Mouse (Mus musculus) testis, adult 2 months (tissue): ENCODE data around the gene Nup133. TPM values are rescaled to one million over a fixed set of nuclear protein-coding genes. Genes with fewer than 3 reads are reported as not detected.

Source experiments
- H3K27ac ChIP-seq: fragments of 200-500 bp; 2 replicates; pipeline ENCODE4 v1.5.1; 2012; ENCODE audit warnings: low read depth, low read length; ENCODE audit not compliant: control insufficient read depth, insufficient read depth
- H3K27me3 ChIP-seq: fragments of 200-500 bp; 2 replicates; pipeline ENCODE4 v1.6.1; 2012; ENCODE audit warnings: mild to moderate bottlenecking, low read length, moderate library complexity; ENCODE audit not compliant: control insufficient read depth, insufficient read depth
- H3K36me3 ChIP-seq: fragments of 200-500 bp; 2 replicates; pipeline ENCODE4 v1.6.1; 2012; ENCODE audit warnings: mild to moderate bottlenecking, low read length; ENCODE audit not compliant: control insufficient read depth, insufficient read depth
- H3K4me1 ChIP-seq: fragments of 200-500 bp; 2 replicates; pipeline ENCODE4 v1.6.1; 2012; ENCODE audit warnings: low read length; ENCODE audit not compliant: control insufficient read depth, insufficient read depth
- H3K4me3 ChIP-seq: fragments of 200-500 bp; 2 replicates; pipeline ENCODE4 v1.5.1; 2012; ENCODE audit warnings: low read depth, mild to moderate bottlenecking, low read length, moderate library complexity, mixed read lengths; ENCODE audit not compliant: control insufficient read depth
- CTCF ChIP-seq: fragments of 200-500 bp; IDR thresholded peaks from 2 replicates; pipeline ENCODE4 v1.5.1; 2012; ENCODE audit warnings: low read depth, mild to moderate bottlenecking, inconsistent platforms, low read length, moderate library complexity; ENCODE audit not compliant: control insufficient read depth, insufficient read depth, insufficient replicate concordance
- POLR2A ChIP-seq: fragments of 200-500 bp; IDR thresholded peaks from 2 replicates; pipeline ENCODE4 v1.6.1; 2012; ENCODE audit warnings: low read depth, mild to moderate bottlenecking, inconsistent platforms, low read length, moderate library complexity; ENCODE audit not compliant: control insufficient read depth
- polyA plus RNA-seq: library from polyadenylated mRNA; depleted of rRNA; stranded (reverse); fragments of >200 nt; gene quantifications from 2 replicates; pipeline ENCODE4 v1.2.3, GENCODE M21; 2012

Gene Nup133
- polyA plus RNA-seq, 1 experiment: 24.6 TPM

DNA sequence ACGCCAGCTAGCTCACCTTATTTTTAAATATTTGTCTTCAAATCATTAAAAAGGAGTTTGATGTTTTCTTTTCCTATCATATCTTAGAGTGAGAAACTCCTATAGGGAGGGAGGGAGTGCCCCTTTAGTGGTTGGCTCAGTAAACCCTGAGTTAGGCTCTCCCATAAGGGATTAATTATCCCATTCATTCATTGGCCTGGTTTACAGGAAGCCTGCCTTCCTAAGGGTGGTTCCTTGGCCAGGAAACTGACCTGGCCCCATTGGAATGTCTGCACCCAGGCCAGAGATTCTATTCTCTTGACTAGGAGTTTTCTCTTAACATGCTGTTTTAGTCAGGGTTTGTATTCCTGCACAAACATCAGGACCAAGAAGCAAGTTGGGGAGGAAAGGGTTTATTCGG lies 61.1 kb downstream of the Nup133 start:
- no peaks in the 10 kb centered on the region for H3K27me3 ChIP-seq
- H3K27ac ChIP-seq: no peak overlapping the region
- TF ChIP-seq CTCF (no peak), POLR2A (no peak)
- no peak overlapping the region for H3K4me3 ChIP-seq
- H3K36me3 ChIP-seq: no peaks in the 10 kb centered on the region
- peaks cover 6% of the 10 kb centered on the region for H3K4me1 ChIP-seq

DNA sequence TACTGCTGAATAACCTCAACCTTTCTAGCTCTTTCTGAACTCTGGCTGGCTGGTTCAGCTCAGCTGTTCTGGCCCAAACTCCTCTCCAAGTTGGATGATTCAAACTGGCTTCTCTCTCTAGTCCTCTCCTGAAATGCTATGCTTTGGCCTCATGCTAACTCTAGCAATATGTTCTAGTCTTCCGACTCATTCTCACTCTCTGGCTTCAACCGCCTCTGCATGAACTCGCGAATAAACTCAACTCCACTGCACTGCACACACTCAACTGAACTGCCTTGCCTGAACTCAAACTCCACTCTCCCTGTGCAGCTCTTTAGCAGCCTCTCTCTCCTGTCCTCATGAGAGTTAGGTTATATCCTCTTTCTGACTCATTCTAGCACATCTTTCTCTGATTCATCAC lies 61.9 kb downstream of the Nup133 start:
- no peak overlapping the region for H3K4me3 ChIP-seq
- no peaks in the 10 kb centered on the region for H3K36me3 ChIP-seq
- peaks cover 4% of the 10 kb centered on the region for H3K4me1 ChIP-seq
- TF ChIP-seq CTCF (no peak), POLR2A (no peak)
- H3K27me3 ChIP-seq: no peaks in the 10 kb centered on the region
- no peak overlapping the region for H3K27ac ChIP-seq

DNA sequence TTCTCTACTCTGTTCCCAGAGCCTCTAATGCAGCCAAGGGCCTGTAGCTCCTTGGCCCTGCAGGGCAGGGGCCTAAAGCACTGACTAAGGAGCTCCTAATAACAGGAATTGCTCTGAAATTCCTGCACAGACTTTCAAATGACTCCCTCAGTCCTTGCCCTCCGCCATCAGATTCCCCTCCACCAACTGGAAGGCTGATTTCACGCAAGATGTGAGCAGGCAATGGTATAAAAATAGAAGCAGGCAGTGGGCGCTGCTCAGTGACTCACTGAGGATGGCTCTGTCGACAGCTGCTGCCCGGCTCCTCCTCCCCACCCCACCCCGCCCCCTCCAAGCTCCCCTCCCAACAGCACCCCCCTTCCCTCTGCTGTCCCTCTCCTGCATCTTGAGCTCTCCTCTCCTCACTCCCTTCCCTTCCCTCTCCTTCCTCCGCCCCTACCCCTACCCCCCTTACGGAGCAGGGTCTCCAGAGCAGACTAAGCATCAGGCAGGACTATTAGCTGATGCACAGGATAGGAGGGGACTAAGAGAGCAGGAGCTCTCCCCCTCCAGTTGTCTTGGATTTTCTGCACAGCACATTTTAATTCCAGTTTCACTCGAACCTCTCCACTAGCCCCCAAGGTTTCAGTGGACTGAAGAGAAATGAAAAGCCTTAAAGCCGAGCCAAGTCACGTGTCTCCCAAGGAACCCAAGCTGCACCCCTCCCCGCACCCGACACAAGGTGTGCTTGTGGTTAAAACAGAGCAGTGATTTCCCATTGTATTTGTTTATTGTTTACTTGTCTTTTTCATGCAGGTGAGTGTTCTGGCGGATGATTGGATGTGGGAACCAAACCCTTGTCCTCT lies 64.1 kb downstream of the Nup133 start:
- Histone ChIP-seq H3K27ac (no peak overlapping the region), H3K27me3 (no peaks in the 10 kb centered on the region), H3K36me3 (no peaks in the 10 kb centered on the region), H3K4me1 (no peaks in the 10 kb centered on the region; the same call in 1 of the 2 replicates), H3K4me3 (no peak overlapping the region)
- TF ChIP-seq CTCF: no peak
- TF ChIP-seq POLR2A: no peak

DNA sequence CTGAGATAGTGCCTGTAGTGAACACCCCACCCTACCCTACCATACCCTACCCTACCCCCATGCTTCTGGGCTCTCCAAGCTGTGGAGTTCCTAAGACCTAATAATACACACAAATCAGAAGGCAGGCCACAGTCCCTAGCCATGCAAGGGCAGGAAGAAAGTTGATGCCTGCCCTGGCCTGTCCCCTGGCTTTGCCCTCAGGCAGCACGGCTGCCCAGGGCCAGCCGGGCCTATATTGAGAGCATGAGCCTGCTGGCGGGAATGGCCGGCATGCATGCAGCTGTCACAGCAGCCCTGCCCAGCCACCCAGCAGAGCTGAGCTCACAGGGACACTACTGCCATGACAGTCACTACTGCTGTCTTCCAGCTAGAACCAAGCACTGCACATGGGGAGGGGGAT lies 66.0 kb downstream of the Nup133 start:
- H3K27ac ChIP-seq: no peak overlapping the region
- H3K4me3 ChIP-seq: no peak overlapping the region
- H3K36me3 ChIP-seq: no peaks in the 10 kb centered on the region
- no peaks in the 10 kb centered on the region; the same call in 1 of the 2 replicates for H3K4me1 ChIP-seq
- no peaks in the 10 kb centered on the region for H3K27me3 ChIP-seq
- TF ChIP-seq POLR2A: no peak
- no peak for TF ChIP-seq CTCF

DNA sequence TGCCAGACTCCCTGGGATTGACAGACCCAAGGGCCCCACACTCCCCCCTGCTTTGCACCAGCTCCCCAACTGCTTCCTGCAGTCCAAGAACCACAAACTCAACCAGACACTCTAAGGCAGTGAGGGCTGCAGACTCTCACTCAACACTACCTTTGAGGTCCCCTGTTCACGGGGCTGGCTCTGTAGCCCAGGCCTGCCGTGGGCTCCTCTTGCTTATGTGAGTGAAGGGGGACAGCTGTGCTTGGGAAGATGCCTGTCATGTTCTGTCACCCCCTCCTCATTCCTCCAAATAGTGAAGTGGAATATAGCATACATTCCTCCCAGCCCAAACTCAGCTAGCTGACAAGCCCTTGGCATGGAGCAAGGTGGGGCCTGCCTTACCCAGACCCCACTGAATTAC lies 66.7 kb downstream of the Nup133 start:
- no peaks in the 10 kb centered on the region for H3K36me3 ChIP-seq
- no peak for TF ChIP-seq CTCF
- no peak for TF ChIP-seq POLR2A
- no peaks in the 10 kb centered on the region for H3K27me3 ChIP-seq
- H3K4me3 ChIP-seq: no peak overlapping the region
- H3K4me1 ChIP-seq: no peaks in the 10 kb centered on the region; the same call in 1 of the 2 replicates
- H3K27ac ChIP-seq: no peak overlapping the region

DNA sequence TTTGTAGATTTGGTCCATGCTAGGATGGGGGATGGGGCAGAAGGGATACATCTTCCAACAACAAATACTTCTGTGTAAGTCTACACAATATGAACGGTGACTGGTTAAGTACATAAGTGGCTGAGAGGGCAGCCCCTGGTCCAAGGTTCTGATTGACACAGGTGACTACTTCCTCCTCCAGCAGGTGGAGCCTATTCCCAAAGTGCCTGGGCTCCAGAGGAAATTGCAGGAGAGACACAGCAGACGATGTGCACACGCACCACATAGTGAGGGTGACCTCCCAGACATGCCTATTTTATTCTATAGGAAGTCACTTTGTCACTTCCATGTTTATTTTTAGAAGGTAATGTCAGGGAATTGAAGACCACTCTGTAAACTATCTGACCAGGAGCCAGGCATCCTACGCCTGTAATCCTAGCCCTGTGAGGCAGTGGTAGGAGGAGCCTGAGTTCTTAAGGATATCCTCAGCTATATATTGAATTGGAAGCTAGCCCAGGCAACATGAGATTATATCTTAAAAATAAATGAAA lies 68.2 kb downstream of the Nup133 start:
- Histone ChIP-seq H3K4me1 (no peaks in the 10 kb centered on the region; the same call in 1 of the 2 replicates), H3K4me3 (no peak overlapping the region), H3K36me3 (no peaks in the 10 kb centered on the region), H3K27ac (no peak overlapping the region), H3K27me3 (no peaks in the 10 kb centered on the region)
- TF ChIP-seq CTCF (no peak), POLR2A (no peak)

DNA sequence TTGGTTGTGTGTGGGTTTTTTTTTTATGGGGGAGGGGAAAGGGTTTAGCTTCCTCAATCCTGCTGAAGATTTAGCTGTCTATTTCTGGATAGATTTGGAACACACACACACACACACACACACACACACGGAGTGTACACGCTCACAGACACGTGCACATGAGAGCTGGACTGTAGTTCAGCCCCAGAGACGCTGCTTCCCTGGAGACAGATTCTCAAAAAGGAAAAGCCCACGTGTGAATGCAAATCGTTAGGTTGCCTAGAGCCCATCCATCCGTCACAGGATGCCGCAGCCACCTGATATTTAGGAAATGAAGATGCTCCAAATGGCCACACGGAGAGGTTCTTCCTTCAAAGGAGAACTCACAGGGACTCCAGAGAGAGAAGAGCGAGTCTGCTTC lies 68.8 kb downstream of the Nup133 start:
- TF ChIP-seq POLR2A (no peak), CTCF (no peak)
- Histone ChIP-seq H3K27ac (no peak overlapping the region), H3K27me3 (no peaks in the 10 kb centered on the region), H3K4me1 (no peaks in the 10 kb centered on the region; the same call in 1 of the 2 replicates), H3K36me3 (no peaks in the 10 kb centered on the region), H3K4me3 (no peak overlapping the region)
